Comparison of ENCODE assay signal across 28 mouse cellular contexts in genomic region chr5:54109096-54109495, GRCm38 (mm10).
"Had no signal": no experiment of that assay in that cellular context is flagged by ENCODE, and none has a peak within 500 bp of the region (broad histone marks: within the 10 kb centered on the region; RNA-seq: fewer than 3 reads in every experiment).

No protein-coding gene starts in this region.

- H3K27me3 ChIP-seq: embryonic facial prominence, embryonic 12.5 days; embryonic facial prominence, embryonic 13.5 days; embryonic facial prominence, embryonic 15.5 days; forebrain, embryonic 12.5 days; forebrain, embryonic 13.5 days; forebrain, embryonic 15.5 days had no signal

- DNase-seq: cerebellum, adult 2 months; cerebellum, adult 8-10 months; cerebellum, adult 9-10 months; cerebellum, adult 9-11 months; cerebellum, postnatal 10 days; cerebellum, postnatal 14 days; cerebellum, postnatal 36 days; embryo, embryonic 11 days; forebrain, postnatal 0 days; gastrocnemius, adult 2 months; gastrocnemius, postnatal 10 days; gastrocnemius, postnatal 14 days; gastrocnemius, postnatal 25 days; gastrocnemius, postnatal 36 days; heart, adult 11 months; heart, adult 18-20 months; heart, adult 2 months had no signal

- ATAC-seq: forebrain, embryonic 13.5 days; forebrain, embryonic 14.5 days; forebrain, embryonic 15.5 days; forebrain, embryonic 16.5 days; forebrain, postnatal 0 days had no signal

- H3K4me1 ChIP-seq: embryonic facial prominence, embryonic 12.5 days; embryonic facial prominence, embryonic 13.5 days; embryonic facial prominence, embryonic 15.5 days; forebrain, embryonic 12.5 days; forebrain, embryonic 13.5 days; forebrain, embryonic 15.5 days had no signal

- H3K27ac ChIP-seq: embryonic facial prominence, embryonic 10.5 days; embryonic facial prominence, embryonic 12.5 days; embryonic facial prominence, embryonic 13.5 days; embryonic facial prominence, embryonic 15.5 days; forebrain, embryonic 10.5 days; forebrain, embryonic 12.5 days; forebrain, embryonic 13.5 days; forebrain, embryonic 15.5 days; gastrocnemius, adult 2 months; heart, adult 2 months had no signal

- H3K9ac ChIP-seq: embryonic facial prominence, embryonic 12.5 days; embryonic facial prominence, embryonic 13.5 days; embryonic facial prominence, embryonic 15.5 days; forebrain, embryonic 12.5 days; forebrain, embryonic 13.5 days; forebrain, embryonic 15.5 days; forebrain, postnatal 0 days had no signal

- H3K36me3 ChIP-seq: forebrain, embryonic 15.5 days had no signal

- H3K9me3 ChIP-seq: embryonic facial prominence, embryonic 10.5 days; embryonic facial prominence, embryonic 12.5 days; embryonic facial prominence, embryonic 13.5 days; embryonic facial prominence, embryonic 15.5 days; forebrain, embryonic 10.5 days; forebrain, embryonic 12.5 days; forebrain, embryonic 13.5 days; forebrain, embryonic 15.5 days had no signal

- H3K4me3 ChIP-seq: embryonic facial prominence, embryonic 10.5 days; embryonic facial prominence, embryonic 12.5 days; embryonic facial prominence, embryonic 13.5 days; embryonic facial prominence, embryonic 15.5 days; erythroblast, embryonic 14.5 days; forebrain, embryonic 10.5 days; forebrain, embryonic 12.5 days; forebrain, embryonic 13.5 days; forebrain, embryonic 15.5 days; gastrocnemius, adult 2 months; heart, adult 2 months had no signal

- H3K4me2 ChIP-seq: embryonic facial prominence, embryonic 12.5 days; embryonic facial prominence, embryonic 13.5 days; embryonic facial prominence, embryonic 15.5 days; forebrain, embryonic 12.5 days; forebrain, embryonic 13.5 days; forebrain, embryonic 15.5 days had no signal
